Mouse (Mus musculus) forebrain, embryonic 11.5 days (tissue): ENCODE data around the gene Prss42. TPM values are rescaled to one million over a fixed set of nuclear protein-coding genes. Genes with fewer than 3 reads are reported as not detected.
A peak's percentile ranks its signal among the peaks of the same experiment; 100 is the strongest.

Source experiments
- ATAC-seq: fragments of 200-750 bp; cut with Nextera tagmentation; replicated peaks from 2 replicates; pipeline ENCODE4 v1.8.0; 2017; ENCODE audit warnings: moderate TSS enrichment; ENCODE audit not compliant: low FRiP score
- DNase-seq: peaks from one replicate; pipeline ENCODE4 v3.0.0-alpha.2; 2017; ENCODE audit warnings: low spot score
- H3K27ac ChIP-seq: fragments of 300-500 bp; sonication (generic); 2 replicates; pipeline ENCODE4 v1.5.1; 2014; ENCODE audit warnings: low read depth, low read length
- H3K27me3 ChIP-seq: fragments of 300-500 bp; sonication (generic); 2 replicates; pipeline ENCODE4 v1.6.1; 2014; ENCODE audit warnings: mild to moderate bottlenecking, low read length, mixed read lengths; ENCODE audit not compliant: control insufficient read depth, insufficient read depth
- H3K36me3 ChIP-seq: fragments of 300-500 bp; sonication (generic); 2 replicates; pipeline ENCODE4 v1.6.1; 2014; ENCODE audit warnings: mild to moderate bottlenecking, low read length, moderate library complexity, mixed read lengths; ENCODE audit not compliant: control insufficient read depth, insufficient read depth
- H3K4me1 ChIP-seq: fragments of 300-500 bp; sonication (generic); replicated peaks from 2 replicates; pipeline ENCODE4 v1.6.1; 2014; ENCODE audit warnings: low read length, mixed read lengths; ENCODE audit not compliant: control insufficient read depth, insufficient read depth
- H3K4me2 ChIP-seq: fragments of 300-500 bp; sonication (generic); 2 replicates; pipeline ENCODE4 v1.6.1; 2014; ENCODE audit warnings: low read depth, mild to moderate bottlenecking, low read length, moderate library complexity, mixed read lengths; ENCODE audit not compliant: severe bottlenecking
- H3K4me3 ChIP-seq: fragments of 300-500 bp; sonication (generic); 2 replicates; pipeline ENCODE4 v1.5.1; 2014; ENCODE audit warnings: low read depth, low read length
- H3K9ac ChIP-seq: fragments of 300-500 bp; sonication (generic); 2 replicates; pipeline ENCODE4 v1.6.1; 2014; ENCODE audit warnings: low read length
- H3K9me3 ChIP-seq: fragments of 300-500 bp; sonication (generic); 2 replicates; pipeline ENCODE4 v1.6.1; 2016; ENCODE audit warnings: low read length, mixed read lengths; ENCODE audit not compliant: control insufficient read depth
- WGBS: fragments of 180-500 bp; shearing (Covaris S2); extraction: QIAGEN DNeasy Blood & Tissue Kit; methylation state at CpG from one replicate; pipeline ENCODE4 v1.1.7; 2014; 5-methylcytosine and 5-hydroxymethylcytosine counted together
- polyA plus RNA-seq: library from polyadenylated mRNA; unstranded; fragments of >200 nt; fragmentation: Nextera tagmentation; extraction: Ambion mirVana; gene quantifications from 2 replicates; pipeline ENCODE4 v1.2.1, GENCODE M21; 2014

Prss42 gene
- polyA plus RNA-seq, 1 experiment from 2014 or later: not detected

DNA sequence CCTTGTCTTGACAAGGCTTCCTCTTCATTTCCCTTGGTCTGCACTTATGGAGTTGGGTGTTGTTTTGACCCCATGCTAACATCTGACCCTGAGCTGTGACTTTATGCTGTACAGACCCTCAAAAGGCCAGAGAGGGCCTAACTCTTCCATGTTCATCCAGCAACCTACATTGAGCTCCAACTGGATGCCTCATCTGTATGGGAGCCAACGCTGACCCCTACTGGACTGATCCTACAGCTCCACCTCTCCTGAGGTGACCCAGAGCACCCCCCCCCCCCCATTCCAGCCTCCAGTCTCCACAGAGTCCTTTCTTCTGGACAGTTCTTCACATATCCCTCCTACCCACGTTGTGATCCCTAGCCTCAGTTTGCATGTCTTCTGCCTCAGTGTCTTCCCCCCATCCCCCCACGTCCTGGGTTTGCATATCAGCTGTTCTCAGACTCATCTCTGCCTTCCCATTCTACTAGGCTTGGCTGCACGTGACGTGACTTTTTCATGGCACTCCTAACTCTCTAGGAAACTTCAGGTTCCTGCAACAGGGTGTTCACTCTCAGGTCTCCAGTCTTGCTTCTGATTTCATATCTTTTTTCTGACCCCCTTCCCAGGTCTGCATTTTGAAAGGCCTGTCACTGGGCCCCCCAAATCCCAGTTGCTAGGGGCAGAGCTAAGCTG lies 18.6 kb upstream of the Prss42 start:
- no peaks in the 10 kb centered on the region for H3K9me3 ChIP-seq
- ATAC-seq (no peak), DNase-seq (no peak)
- 57% methylated on average over 5 of the region's 5 CpGs for WGBS
- H3K27ac ChIP-seq: no peak overlapping the region
- no peaks in the 10 kb centered on the region for H3K36me3 ChIP-seq
- H3K4me1 ChIP-seq: 0 out of 2 replicates have a peak, but pooled peaks cover 3% of the 10 kb centered on the region
- no peak overlapping the region for H3K4me3 ChIP-seq
- no peak overlapping the region for H3K4me2 ChIP-seq
- peaks cover 2% of the 10 kb centered on the region; the same call in 1 of the 2 replicates for H3K27me3 ChIP-seq
- H3K9ac ChIP-seq: no peak overlapping the region

GRCm38 (mm10) chr9:110781256-110781721 lies 16.7 kb upstream of the Prss42 start:
- Histone ChIP-seq H3K4me3 (peak overlapping the region; percentile 38), H3K4me1 (0 out of 2 replicates have a peak, but pooled peaks cover 3% of the 10 kb centered on the region), H3K9me3 (no peaks in the 10 kb centered on the region), H3K27ac (no peak overlapping the region), H3K27me3 (peaks cover 2% of the 10 kb centered on the region; the same call in 1 of the 2 replicates), H3K9ac (peak overlapping the region; percentile 63), H3K36me3 (no peaks in the 10 kb centered on the region), H3K4me2 (peak overlapping the region; percentile 68)
- ATAC-seq: peak; percentile 94
- under 1% methylated on average over 40 of the region's 43 CpGs for WGBS
- DNase-seq: peak; percentile 99

- H3K9me3 ChIP-seq: no peaks in the 10 kb centered on the region
- DNase-seq (peak; percentile 87), ATAC-seq (peak; percentile 65)
- H3K36me3 ChIP-seq: no peaks in the 10 kb centered on the region
- no peak overlapping the region for H3K27ac ChIP-seq
- peak overlapping the region; percentile 63 for H3K9ac ChIP-seq
- WGBS: under 1% methylated on average over 23 of the region's 23 CpGs
- H3K27me3 ChIP-seq: peaks cover 2% of the 10 kb centered on the region; the same call in 1 of the 2 replicates
- H3K4me2 ChIP-seq: peak overlapping the region; percentile 68
- 0 out of 2 replicates have a peak, but pooled peaks cover 3% of the 10 kb centered on the region for H3K4me1 ChIP-seq
- H3K4me3 ChIP-seq: peak overlapping the region; percentile 38
Measured at GRCm38 (mm10) chr9:110781731-110782130, 16.2 kb upstream of the Prss42 start.

- H3K27me3 ChIP-seq: peaks cover 2% of the 10 kb centered on the region; the same call in 1 of the 2 replicates
- no peak overlapping the region for H3K9ac ChIP-seq
- no peak for ATAC-seq
- H3K36me3 ChIP-seq: no peaks in the 10 kb centered on the region
- H3K27ac ChIP-seq: no peak overlapping the region
- 56% methylated on average over 1 of the region's 1 CpGs for whole genome bisulfite sequencing
- H3K9me3 ChIP-seq: no peaks in the 10 kb centered on the region
- 0 out of 2 replicates have a peak, but pooled peaks cover 3% of the 10 kb centered on the region for H3K4me1 ChIP-seq
- no peak for DNase-seq
- H3K4me3 ChIP-seq: no peak overlapping the region
- no peak overlapping the region for H3K4me2 ChIP-seq
Measured at GRCm38 (mm10) chr9:110783611-110784010, 14.4 kb upstream of the Prss42 start.

GRCm38 (mm10) chr9:110788169-110788568 lies 9.8 kb upstream of the Prss42 start:
- ATAC-seq (no peak), DNase-seq (no peak)
- no peak overlapping the region for H3K4me3 ChIP-seq
- H3K27ac ChIP-seq: no peak overlapping the region
- H3K4me1 ChIP-seq: no peaks in the 10 kb centered on the region
- no peaks in the 10 kb centered on the region for H3K36me3 ChIP-seq
- no peaks in the 10 kb centered on the region for H3K27me3 ChIP-seq
- H3K9ac ChIP-seq: no peak overlapping the region
- no peak overlapping the region for H3K4me2 ChIP-seq
- H3K9me3 ChIP-seq: no peaks in the 10 kb centered on the region
- 91% methylated on average over 3 of the region's 3 CpGs for whole genome bisulfite sequencing

DNA sequence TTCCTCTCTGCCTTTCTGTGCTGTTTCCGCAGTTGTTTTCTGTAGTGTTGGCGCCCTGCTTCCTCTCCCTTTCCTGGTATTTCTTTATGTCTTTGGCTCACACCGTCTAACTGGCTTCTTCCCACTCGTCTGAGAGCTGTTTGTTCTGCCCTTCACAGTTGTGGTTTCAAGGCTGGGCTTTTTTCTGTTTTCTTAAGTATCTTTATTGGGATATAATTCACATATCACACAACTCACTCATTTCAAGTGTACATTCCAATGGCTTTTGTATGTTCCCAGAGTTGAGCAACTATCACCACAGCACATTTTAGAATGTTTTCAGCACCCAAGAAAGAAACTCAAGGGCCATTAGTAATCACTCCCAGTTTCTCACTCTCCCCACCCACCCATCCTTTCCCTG lies 7.5 kb upstream of the Prss42 start:
- no peak overlapping the region for H3K4me3 ChIP-seq
- ATAC-seq (no peak), DNase-seq (no peak)
- no peaks in the 10 kb centered on the region for H3K9me3 ChIP-seq
- H3K4me2 ChIP-seq: no peak overlapping the region
- H3K27me3 ChIP-seq: no peaks in the 10 kb centered on the region
- H3K27ac ChIP-seq: no peak overlapping the region
- H3K36me3 ChIP-seq: no peaks in the 10 kb centered on the region
- H3K4me1 ChIP-seq: no peaks in the 10 kb centered on the region
- 75% methylated on average over 4 of the region's 4 CpGs for WGBS
- H3K9ac ChIP-seq: no peak overlapping the region

- ATAC-seq: no peak
- 87% methylated on average over 10 of the region's 10 CpGs for WGBS
Measured at GRCm38 (mm10) chr9:110797013-110797412, 953 bp upstream of the Prss42 start.

DNA sequence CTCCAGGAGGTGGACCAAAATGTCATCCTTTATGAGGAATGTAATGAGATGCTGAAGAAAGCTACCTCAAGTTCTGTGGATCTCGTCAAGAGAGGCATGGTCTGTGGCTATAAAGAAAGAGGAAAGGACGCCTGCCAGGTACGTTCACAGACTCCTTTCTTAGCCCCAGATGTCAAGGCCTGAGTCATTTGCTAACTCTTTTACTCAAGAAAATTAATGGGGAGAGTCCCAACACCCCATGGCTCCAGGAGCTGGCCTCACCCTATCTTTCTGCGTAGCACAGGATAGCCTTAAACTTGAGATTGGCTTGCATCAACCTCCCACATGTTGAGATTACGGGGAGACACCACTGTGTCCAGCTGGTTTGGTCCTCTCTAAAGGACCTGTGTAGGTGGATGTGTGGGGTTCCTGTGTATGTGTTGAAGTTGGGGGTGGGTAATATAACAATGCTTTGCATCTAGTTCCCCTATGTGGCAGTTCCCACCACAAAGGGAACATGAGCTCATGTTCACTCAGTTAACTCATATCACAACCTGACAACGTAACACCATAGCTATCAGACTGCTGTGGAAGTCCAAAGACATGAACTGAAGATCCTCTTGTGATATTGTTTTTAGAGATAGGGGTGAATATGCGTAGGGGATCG lies 3.0 kb downstream of the Prss42 start:
- no peak for DNase-seq
- Histone ChIP-seq H3K4me2 (no peak overlapping the region), H3K9me3 (no peaks in the 10 kb centered on the region), H3K4me1 (no peaks in the 10 kb centered on the region), H3K4me3 (no peak overlapping the region), H3K27ac (no peak overlapping the region), H3K36me3 (no peaks in the 10 kb centered on the region), H3K27me3 (no peaks in the 10 kb centered on the region), H3K9ac (no peak overlapping the region)
- ATAC-seq: no peak
- 93% methylated on average over 8 of the region's 8 CpGs for WGBS

More at GRCm38 (mm10) chr9:110797013-110797412, 953 bp upstream of the Prss42 start:
- Histone ChIP-seq H3K4me2 (no peak overlapping the region), H3K36me3 (no peaks in the 10 kb centered on the region), H3K9me3 (no peaks in the 10 kb centered on the region), H3K4me3 (no peak overlapping the region), H3K4me1 (no peaks in the 10 kb centered on the region), H3K27ac (no peak overlapping the region), H3K9ac (no peak overlapping the region), H3K27me3 (no peaks in the 10 kb centered on the region)
- DNase-seq: no peak
